Mouse (Mus musculus) testis, postnatal 14 days (tissue): ENCODE measurements around the gene Rnf144b.

Source experiments
- DNase-seq: peaks from one replicate; pipeline ENCODE4 v3.0.0; 2021; ENCODE audit warnings: low spot score

Rnf144b gene

GRCm38 (mm10) chr13:47180776-47181175 lies 58.3 kb downstream of the Rnf144b start:
- no peak for DNase-seq

- no peak for DNase-seq
Observed at GRCm38 (mm10) chr13:47182366-47182765, 59.9 kb downstream of the Rnf144b start.

- DNase-seq = no peak
Observed at GRCm38 (mm10) chr13:47183033-47183730, 60.7 kb downstream of the Rnf144b start.

- DNase-seq = no peak
Observed at GRCm38 (mm10) chr13:47183771-47184170, 61.3 kb downstream of the Rnf144b start.

GRCm38 (mm10) chr13:47187836-47188235 lies 65.4 kb downstream of the Rnf144b start:
- peak; percentile 27 for DNase-seq

GRCm38 (mm10) chr13:47189971-47190370 lies 67.5 kb downstream of the Rnf144b start:
- DNase-seq = no peak

GRCm38 (mm10) chr13:47192200-47192599 lies 69.7 kb downstream of the Rnf144b start:
- no peak for DNase-seq

- no peak for DNase-seq
Observed at GRCm38 (mm10) chr13:47192771-47193170, 70.3 kb downstream of the Rnf144b start.

GRCm38 (mm10) chr13:47193326-47194153 lies 71.1 kb downstream of the Rnf144b start:
- peak; percentile 64 for DNase-seq

- DNase-seq = no peak
Observed at GRCm38 (mm10) chr13:47194695-47195094, 72.2 kb downstream of the Rnf144b start.

- no peak for DNase-seq
Observed at GRCm38 (mm10) chr13:47195491-47195890, 73.0 kb downstream of the Rnf144b start.

GRCm38 (mm10) chr13:47200011-47200670 lies 77.7 kb downstream of the Rnf144b start:
- DNase-seq = peak; percentile 70

GRCm38 (mm10) chr13:47201962-47202624 lies 79.6 kb downstream of the Rnf144b start:
- DNase-seq = peak; percentile 68

GRCm38 (mm10) chr13:47210496-47210895 lies 88.0 kb downstream of the Rnf144b start:
- DNase-seq = no peak

- no peak for DNase-seq
Observed at GRCm38 (mm10) chr13:47210992-47211391, 88.5 kb downstream of the Rnf144b start.

GRCm38 (mm10) chr13:47211581-47211980 lies 89.1 kb downstream of the Rnf144b start:
- no peak for DNase-seq

- DNase-seq = no peak
Observed at GRCm38 (mm10) chr13:47213817-47214216, 91.4 kb downstream of the Rnf144b start.

GRCm38 (mm10) chr13:47214895-47215294 lies 92.4 kb downstream of the Rnf144b start:
- DNase-seq = no peak

- no peak for DNase-seq
Observed at GRCm38 (mm10) chr13:47215815-47216585, 93.5 kb downstream of the Rnf144b start.

GRCm38 (mm10) chr13:47217107-47217571 lies 94.7 kb downstream of the Rnf144b start:
- DNase-seq = no peak

GRCm38 (mm10) chr13:47218351-47218750 lies 95.9 kb downstream of the Rnf144b start:
- no peak for DNase-seq
